Mouse (Mus musculus): Measurements from ENCODE around the gene Spire2.

Spire2 gene

DNA sequence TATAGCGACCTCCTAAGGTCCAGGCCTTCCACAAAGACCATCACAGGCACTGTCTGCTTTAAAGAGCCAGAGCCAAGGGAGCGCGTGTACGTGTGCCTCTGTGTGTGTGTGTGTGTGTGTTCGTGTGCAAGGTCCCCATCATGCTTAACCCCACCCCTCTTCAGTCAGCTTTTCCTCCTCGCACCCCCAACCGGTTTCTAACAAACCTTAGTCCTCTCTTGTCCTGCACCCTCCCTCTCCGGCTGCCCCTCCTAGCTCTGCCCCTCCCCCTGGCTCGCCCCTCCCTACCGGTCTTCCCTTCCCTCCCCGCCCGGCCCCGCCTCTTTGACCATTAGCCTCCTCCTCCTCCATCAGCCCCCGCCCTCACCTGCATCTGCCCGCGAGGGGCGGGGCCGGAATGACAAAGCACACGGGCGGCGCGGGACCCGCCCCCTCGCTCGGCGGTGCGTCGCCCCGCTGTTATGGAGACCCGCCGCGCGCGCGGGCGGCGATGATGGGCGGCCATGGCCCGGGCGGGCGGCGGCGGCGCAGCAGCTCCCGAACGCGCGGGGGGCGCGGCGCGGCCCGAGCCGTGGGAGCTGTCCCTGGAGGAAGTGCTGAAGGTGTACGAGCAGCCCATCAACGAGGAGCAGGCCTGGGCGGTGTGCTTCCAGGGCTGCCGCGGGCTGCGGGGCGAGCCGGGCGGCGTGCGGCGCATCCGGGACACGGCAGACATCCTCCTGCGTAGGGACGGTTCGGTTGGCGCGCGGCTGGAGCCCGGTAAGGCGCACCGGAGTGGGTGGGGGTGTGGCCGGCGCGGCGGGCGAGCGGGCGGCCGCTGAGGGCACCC, at the start of gene Spire2:
Gene Spire2 (plus strand): TSS at position 452 of the 829 bp plus-strand sequence.
- TF ChIP-seq GATA4 (IDR thresholded peaks at IDR 0.05; ENCODE audit: insufficient replicate concordance, low read length): no peak

GRCm38 (mm10) chr8:123283991-123284390, 48.5 kb upstream of the Spire2 start:
- TF ChIP-seq GATA4 (IDR thresholded peaks at IDR 0.05; ENCODE audit: insufficient replicate concordance, low read length): no peak

GRCm38 (mm10) chr8:123284493-123284892, 48.0 kb upstream of the Spire2 start:
- TF ChIP-seq GATA4 (IDR thresholded peaks at IDR 0.05; ENCODE audit: insufficient replicate concordance, low read length): no peak

DNA sequence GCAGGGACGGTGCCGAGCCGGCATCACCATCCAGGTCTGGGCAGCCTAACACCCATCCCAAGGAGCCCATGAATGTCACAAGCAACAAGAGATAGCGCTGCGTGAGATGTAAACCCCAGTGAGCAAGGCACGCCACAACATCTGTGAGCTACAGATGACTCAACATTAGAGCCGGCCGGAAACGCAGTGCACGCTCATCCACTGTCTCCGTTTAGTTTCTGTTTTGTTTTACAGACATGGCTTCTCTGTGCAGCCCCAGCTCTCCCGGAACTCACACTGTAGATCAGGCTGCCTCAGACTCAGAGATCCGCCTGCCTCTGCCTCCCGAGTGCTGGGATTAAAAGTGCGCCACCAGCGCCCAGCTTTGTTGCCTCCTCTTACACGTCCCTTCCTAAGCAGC, 45.2 kb upstream of the Spire2 start:
- no peak for TF ChIP-seq GATA4 (IDR thresholded peaks at IDR 0.05; ENCODE audit: insufficient replicate concordance, low read length)

GRCm38 (mm10) chr8:123290166-123290565, 42.3 kb upstream of the Spire2 start:
- no peak for TF ChIP-seq GATA4 (IDR thresholded peaks at IDR 0.05; ENCODE audit: insufficient replicate concordance, low read length)

DNA sequence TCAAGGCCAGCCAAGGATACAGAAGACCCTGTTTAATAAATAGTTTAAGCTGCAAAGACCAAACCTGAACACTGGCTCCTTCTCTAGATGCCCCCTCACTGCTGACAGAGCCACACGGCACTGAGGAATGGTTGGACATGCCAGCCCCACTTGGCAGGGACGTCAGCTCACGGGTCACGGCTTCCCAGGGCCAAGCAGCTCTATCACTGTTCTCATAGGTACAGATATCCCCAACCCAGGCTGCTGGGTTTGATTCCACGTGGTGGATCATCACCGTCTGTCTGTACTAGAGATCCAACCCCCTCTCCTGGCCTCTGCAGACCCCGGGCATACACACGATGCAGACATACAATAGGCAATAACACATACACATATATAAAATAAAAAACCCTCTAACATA, 41.8 kb upstream of the Spire2 start:
- TF ChIP-seq GATA4 (IDR thresholded peaks at IDR 0.05; ENCODE audit: insufficient replicate concordance, low read length): no peak

DNA sequence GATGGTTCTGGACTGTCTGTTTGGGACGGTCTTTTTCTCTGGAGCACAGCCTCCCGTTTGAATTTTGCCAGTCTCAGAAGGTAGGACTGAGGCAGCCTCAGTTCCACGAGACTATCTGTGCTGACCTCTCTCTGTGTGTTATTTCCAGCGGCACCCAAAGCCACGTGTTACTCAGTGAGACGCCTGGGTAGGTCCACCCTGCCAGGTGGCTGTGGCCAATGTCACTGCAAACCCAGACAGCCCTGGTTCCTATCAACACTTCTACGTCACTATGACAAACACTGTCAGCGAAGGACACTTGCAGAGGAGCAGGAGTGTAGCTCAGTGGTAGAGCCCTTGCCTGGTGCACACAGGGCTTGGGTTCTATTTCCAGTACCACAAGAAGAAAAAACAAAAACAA, 40.8 kb upstream of the Spire2 start:
- no peak; the same call in 1 of the 2 replicates for TF ChIP-seq GATA4 (IDR thresholded peaks at IDR 0.05; ENCODE audit: insufficient replicate concordance, low read length)

- TF ChIP-seq GATA4 (IDR thresholded peaks at IDR 0.05; ENCODE audit: insufficient replicate concordance, low read length): no peak
Observed at GRCm38 (mm10) chr8:123292281-123292680, 40.2 kb upstream of the Spire2 start.

DNA sequence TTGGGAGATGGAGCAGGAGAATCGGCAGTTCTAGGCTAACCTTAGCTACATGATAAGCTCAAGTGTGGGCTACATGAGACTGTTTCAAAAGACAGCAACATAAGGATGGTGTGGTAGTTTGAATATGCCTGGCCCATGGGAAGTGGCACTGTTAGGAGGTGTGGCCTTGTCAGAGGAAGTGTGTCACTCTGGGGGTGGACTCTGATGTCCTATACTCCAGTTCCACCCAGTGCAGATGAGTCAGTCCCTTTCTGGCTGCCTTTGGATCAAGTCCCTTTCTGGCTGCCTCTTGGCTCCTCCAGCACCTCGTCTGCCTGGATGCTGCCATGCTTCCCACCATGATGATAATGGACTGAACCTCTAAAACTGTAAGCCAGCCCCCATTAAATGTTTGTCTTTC, 39.7 kb upstream of the Spire2 start:
- no peak for TF ChIP-seq GATA4 (IDR thresholded peaks at IDR 0.05; ENCODE audit: insufficient replicate concordance, low read length)

- no peak for TF ChIP-seq GATA4 (IDR thresholded peaks at IDR 0.05; ENCODE audit: insufficient replicate concordance, low read length)
Observed at GRCm38 (mm10) chr8:123298301-123298700, 34.2 kb upstream of the Spire2 start.

GRCm38 (mm10) chr8:123308738-123309137, 23.8 kb upstream of the Spire2 start:
- TF ChIP-seq GATA4 (IDR thresholded peaks at IDR 0.05; ENCODE audit: insufficient replicate concordance, low read length): no peak

DNA sequence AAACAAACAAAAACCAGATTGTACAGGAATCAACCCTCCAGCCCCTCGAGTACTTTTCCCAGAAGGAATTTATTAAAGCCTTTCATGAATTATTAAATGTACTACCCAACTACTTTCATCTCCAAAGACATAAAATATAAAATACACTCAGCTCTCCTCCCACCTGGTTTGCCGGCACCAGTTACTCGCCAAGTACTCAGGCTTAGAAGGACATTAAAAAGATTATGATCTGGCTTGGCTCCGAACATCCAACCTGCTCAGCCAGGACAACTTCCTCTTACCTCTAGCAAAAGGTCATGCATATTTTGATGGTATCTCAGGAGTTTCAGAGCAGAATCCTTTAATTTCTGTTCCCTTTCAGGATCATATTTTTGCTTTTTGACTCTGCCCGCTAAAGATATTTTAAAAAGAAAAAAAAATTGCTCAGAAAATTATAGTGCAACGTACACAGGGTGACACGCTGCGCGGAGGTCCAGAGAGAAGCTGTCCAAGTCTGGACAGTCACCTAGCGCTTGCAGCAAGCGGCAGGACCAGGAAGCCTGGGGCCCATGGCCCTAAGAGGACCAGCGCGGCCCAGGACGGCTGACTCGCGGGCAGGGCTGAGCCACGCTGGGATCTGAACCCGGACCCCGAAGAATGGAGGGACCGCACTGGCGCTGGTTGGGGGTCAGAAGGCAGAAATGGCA, 14.6 kb upstream of the Spire2 start:
- no peak for TF ChIP-seq GATA4 (IDR thresholded peaks at IDR 0.05; ENCODE audit: insufficient replicate concordance, low read length)

DNA sequence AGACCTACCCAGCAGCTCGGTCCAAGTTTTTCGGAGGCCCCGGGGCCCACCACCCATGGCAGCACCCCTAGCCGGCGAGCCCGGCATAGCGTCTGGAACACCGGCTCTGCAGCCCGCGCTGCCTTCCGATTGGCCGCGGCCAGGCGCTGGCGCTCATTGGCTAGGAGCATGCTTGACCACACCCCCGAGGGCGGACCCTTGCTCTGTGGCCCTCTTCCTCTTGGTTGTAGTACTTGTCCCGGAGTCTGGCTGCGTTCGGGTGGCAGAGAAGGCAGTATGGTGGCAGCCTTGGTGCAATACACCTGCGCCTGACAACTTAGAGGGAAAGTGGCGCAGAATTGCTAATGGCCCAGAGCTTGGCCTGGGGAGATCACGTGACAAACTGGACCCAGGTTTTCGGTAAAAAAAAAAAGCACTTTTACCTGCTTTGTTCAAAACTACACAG, 14.0 kb upstream of the Spire2 start, which contains the start of gene Fanca:
Gene Fanca (minus strand): TSS at position 110 of the 445 bp plus-strand sequence.
- TF ChIP-seq GATA4 (IDR thresholded peaks at IDR 0.05; ENCODE audit: insufficient replicate concordance, low read length): no peak

DNA sequence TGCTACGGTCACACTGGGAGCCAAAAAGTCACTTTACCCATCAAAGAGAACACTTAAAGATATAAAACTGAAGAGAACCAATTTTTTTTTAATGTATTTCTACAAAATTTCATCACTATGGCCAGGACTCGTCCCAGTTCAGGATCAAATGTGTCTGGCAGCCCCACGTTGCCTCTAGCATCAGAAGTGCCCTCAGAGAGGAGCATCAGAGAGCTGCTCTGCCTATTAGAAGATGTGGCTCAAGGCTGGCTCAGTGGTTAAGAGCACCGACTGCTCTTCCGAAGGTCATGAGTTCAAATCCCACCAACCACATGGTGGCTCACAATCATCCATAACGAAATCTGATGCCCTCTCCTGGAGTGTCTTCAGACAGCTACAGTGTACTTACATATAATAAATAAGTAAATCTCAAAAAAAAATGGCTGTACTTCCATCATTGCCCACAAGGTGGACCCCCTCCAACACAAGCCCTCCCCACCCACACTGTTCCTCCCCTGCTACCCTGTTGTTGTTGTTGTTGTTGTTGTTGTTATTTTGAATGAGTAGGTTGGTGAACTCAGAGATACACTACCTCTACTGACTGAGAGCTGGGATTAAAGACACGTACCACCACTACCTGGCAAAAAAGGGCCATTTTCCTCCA, 12.9 kb upstream of the Spire2 start:
- TF ChIP-seq GATA4 (IDR thresholded peaks at IDR 0.05; ENCODE audit: insufficient replicate concordance, low read length): no peak

- no peak for TF ChIP-seq GATA4 (IDR thresholded peaks at IDR 0.05; ENCODE audit: insufficient replicate concordance, low read length)
Observed at GRCm38 (mm10) chr8:123328552-123328951, 4.0 kb upstream of the Spire2 start.

DNA sequence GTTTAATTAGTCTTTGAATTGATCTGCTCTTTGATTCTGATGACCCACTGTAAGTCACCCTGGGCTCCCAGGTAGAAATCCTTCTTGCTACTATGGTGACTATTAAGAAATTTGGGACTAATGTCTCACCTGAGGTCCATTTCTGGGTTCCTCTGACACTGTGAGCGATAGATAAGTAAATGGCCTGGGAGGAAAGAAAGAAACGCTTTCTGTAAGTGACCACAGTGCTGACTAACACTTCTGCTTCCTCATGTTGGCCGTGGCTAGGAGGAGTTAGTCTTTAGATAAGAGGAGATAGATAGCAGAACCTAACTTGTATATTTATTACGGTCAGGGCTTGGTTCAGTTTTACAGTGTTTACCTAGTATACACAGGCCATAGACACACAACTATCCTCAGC, 3.2 kb upstream of the Spire2 start:
- no peak for TF ChIP-seq GATA4 (IDR thresholded peaks at IDR 0.05; ENCODE audit: insufficient replicate concordance, low read length)
